Mouse (Mus musculus): ENCODE measurements around the gene Mapkapk2. TPM values are rescaled to one million over a fixed set of nuclear protein-coding genes. Genes with fewer than 3 reads are reported as not detected.
"Not testable (repeated sequence)": the region's sequence is repeated elsewhere in the genome, so short reads cannot be mapped to it uniquely, and the experiment has no call there.

The Mapkapk2 gene
- total RNA-seq, 2 experiments from 2014 or later = 32.2 to 33.8 TPM

DNA sequence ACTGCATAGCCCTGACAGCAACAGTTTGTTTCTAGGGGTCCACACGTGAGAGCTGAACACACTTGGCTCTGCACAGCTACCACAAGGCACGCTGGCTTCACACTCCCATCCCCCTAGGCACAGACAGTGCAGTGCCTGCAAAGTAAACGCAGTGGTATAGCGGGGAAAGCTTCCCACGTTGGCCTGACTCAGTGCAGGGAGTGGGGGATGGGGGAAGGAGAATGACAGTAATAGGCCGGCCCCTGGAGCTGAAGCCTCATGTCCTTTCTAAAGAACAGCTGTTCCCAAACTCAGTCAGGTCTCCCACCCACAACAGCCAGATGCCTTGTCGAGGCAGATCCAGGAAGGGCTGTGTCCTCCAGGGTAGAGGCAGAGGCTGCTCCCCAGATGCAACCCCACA, 46.6 kb downstream of the Mapkapk2 start:
- peak in 1 of 2 experiments; percentile 49 for DNase-seq (ENCODE audit: low spot score in 2 of 2)

DNA sequence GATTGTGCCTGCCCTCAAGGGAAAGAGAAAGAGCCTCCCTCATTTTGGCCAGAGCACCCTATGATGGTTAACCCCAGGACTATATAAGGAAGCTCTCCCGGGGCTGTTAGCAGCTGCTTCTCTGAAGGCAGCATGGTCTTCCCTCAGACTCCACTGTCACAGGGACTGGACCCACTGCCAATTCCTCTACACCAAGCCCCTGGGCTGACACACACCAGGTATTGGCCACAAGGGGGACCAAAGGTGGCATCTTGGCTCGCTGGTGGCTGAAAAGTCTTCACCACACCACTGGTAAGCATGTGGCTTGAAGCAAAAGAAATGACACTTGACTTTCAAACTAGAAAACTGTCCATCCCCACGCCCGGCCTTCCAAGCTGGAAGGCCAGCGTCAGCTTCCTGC, 47.0 kb downstream of the Mapkapk2 start:
- DNase-seq (ENCODE audit: low spot score in 2 of 2) = no peak

DNA sequence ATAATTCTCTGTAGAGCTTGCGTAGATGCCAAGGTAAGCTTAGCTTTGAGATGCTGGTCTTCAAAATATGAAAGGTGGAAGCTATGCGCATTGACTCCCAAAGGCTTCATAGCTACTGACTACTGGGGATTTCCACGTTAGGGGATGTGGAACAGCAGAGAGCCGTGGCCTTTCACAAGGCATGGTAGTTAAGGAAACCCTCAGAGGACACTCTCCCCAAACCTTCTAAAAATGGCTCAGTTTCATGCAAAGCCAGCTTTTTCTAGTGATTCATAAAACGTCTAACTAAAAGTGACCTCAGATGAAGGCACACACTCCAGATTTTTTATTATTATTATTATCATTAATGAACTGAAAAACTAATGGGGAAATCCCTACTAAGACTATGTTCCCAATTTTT, 47.6 kb downstream of the Mapkapk2 start:
- no peak for DNase-seq (ENCODE audit: low spot score in 2 of 2)

DNA sequence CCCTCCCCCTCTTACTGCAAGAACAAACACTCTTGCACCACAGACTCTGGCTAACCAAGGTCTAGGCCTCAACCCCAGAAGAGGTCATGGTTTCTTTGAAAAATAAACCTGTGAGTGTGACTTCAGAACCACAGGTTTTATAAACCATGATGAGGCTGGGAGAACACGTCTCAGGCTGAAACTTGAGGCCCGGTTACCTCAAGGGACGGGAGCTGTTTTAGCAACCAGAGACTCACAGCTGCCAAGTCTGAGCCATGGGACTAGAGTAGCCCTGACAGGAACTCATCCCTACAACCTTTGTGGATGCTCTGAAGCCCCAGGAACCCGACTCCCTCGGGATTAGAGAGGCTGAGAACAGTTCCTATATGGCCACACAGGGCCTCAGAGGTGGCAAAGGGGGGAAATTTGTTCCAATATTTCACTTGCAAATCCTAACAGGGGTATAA, 48.2 kb downstream of the Mapkapk2 start:
- DNase-seq (ENCODE audit: low spot score in 2 of 2) = no peak

DNA sequence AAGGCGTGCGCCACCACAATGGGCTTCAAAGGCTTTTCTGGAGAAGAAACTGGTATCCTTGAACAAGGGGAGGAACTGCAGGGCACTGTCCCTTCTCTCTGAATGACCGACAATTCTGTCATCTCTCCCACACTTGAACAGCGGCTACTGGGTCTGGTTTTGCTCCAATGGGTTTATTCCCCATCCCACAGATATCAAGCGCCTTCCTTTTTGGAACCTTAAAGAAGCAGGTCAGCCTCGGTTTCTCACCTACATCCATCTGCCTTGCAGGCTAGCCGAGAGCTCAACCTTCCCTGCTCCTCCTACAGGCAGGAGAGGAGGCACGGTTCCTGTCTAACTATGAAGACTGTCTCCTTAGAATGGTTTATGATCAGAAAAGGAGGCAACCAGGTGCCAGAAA, 48.7 kb downstream of the Mapkapk2 start:
- no peak for DNase-seq (ENCODE audit: low spot score in 2 of 2)

DNA sequence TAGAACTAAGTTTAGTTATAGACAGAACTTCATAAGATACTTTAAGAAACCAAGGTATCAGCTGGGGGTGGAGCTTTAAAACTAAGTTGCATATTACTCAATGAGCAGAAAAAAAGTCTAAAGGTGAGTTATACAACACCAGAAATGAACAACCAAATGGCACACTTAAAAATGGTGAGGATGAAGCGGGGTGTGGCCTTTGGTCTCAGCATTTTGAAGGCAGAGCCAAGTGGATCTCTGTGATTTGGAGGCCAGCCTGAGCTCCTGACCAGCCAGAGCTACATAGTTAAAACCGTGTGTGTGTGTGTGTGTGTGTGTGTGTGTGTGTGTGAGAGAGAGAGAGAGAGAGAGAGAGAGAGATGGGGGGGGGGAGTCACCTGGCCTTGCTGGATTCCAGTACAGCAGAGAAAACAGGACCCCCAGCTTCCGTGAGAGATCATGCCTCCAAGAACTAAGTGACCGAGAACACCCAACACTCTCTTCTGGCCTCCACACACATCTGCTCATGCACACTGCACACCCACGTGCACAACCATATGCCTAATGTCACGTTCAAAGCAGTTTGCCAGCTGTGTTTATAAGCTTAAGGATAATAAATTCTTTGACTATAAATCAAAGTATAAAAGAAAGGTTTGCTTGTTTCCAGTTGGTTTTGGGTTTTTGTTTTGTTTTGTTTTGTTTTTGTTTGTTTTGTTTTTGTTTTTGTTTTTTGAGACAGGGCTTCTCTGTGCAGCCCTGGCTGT, 49.3 kb downstream of the Mapkapk2 start:
- no peak for DNase-seq (ENCODE audit: low spot score in 2 of 2)

DNA sequence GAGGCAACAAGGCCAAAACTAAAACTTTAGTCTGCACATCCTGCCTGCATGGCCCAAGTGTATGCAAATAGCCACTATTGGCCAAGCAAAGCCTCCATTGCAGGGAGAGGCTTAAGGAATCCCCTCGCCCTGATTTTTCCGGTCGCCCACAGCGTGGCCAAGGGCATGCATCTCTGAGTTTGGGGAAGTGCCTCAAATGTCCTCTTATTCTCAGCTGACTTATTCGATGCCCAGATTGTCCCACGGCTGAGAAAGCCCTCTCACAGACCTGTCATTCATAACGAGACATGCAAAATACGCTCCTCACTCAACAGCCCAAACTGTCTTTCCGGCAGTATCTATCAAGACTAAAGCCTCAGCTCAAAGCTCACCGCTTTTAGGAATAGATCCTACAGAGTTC, 51.0 kb downstream of the Mapkapk2 start:
- DNase-seq (ENCODE audit: low spot score in 2 of 2) = no peak

DNA sequence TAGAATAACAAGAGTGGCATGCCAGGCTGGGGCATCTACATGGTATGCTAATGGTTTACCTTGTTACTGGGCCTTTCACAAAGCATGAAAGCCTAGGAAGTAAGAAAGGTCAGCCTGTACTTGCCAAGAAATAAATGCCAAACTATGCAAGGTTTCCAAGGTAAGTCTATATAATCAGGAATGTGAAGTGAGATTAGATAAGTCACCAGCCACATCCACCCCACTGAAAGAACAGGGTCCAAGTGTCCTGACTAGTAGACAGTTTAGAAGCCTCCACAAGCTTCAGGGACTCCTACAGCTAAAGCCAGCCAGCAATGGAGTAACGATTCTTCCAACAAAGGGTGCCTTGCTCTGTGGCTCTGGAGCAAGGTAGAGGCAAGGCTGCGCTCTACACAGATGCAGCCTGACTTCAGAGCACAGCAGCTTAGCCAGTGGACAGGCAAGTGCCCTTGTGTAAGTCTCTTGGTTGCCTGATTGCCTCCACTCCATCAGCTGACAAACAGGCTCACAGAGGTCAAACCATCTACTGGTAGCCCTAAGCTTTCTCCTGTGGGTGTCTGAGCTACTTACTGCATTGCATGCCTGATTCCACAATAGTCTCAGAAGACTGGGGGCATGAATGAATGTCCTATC, 51.8 kb downstream of the Mapkapk2 start:
- DNase-seq (ENCODE audit: low spot score in 2 of 2) = no peak

DNA sequence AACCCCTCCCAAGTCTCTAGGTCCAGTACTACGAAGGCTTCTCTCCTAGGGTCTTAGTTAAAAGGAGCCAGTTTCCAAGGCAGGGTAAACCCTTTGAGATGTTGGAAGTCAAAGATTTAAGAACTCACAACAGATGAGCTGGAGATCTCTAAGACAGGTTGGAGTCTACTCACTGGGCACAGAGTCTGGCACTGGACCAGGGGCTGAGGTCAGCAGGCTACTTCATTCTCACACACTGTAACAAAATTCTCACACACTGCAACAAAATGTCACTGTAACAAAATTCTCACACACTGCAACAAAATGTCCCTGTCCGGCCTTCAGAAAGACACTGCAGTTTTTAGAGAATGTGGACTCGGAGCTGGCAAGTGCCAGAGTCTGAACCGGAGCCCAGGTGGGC, 54.0 kb downstream of the Mapkapk2 start:
- DNase-seq (ENCODE audit: low spot score in 2 of 2) = no peak

DNA sequence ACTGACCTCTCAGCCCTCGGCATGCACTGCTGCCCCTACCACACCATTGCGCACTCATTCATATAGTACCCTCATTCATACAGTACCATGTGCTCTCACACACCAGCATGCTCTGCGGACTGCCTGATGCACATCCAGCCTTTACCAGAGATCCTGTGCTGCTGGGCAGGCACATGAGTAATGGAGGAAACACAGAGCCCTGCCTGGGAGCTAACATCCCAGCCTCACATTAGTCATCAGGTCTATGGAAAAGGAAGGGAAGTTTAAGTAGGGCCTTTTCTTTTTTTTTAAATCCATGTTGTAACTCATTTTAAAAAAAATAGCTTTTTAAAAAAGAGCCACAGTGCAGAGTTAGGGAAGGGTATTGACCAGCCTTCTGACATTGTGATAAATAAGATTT, 54.9 kb downstream of the Mapkapk2 start:
- DNase-seq (ENCODE audit: low spot score in 2 of 2) = no peak

DNA sequence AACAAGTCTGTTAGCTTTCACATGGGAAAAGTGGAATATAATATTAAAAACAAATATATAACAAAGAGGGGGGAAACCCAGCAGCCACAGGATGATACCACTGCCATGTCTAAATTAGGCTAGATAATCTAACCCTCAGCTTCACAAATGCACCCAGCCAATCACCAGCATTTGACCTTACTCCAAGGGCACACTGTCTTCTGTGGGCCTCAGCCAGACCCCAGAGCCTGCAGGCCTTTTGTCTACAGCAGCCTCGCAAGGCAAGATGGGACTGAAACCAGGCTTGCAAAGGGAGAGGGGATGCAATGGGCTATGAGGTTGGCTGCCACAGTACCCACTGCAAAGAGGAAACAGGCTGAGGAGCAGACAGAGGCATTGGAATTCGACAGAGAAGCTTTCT, 55.4 kb downstream of the Mapkapk2 start:
- no peak for DNase-seq (ENCODE audit: low spot score in 2 of 2)

DNA sequence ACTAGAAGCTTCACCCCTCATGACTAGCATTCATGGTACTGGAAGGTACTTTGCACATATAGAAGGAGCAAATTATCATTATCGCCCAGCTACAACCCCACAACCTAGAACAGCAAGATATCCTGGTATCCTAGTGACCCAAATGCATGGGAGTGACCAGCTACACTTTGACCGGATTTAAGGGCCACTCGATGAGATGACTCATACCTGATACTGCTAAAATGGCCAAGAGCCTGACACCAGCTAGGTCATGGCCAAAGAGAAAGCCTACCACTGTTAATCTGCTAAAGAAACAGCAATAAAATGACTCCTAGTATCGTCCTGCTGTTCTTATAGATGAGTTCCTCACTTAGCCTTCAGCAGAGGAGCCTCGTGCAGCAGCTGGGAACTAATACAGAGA, 58.1 kb downstream of the Mapkapk2 start:
- no peak for DNase-seq (ENCODE audit: low spot score in 2 of 2)

DNA sequence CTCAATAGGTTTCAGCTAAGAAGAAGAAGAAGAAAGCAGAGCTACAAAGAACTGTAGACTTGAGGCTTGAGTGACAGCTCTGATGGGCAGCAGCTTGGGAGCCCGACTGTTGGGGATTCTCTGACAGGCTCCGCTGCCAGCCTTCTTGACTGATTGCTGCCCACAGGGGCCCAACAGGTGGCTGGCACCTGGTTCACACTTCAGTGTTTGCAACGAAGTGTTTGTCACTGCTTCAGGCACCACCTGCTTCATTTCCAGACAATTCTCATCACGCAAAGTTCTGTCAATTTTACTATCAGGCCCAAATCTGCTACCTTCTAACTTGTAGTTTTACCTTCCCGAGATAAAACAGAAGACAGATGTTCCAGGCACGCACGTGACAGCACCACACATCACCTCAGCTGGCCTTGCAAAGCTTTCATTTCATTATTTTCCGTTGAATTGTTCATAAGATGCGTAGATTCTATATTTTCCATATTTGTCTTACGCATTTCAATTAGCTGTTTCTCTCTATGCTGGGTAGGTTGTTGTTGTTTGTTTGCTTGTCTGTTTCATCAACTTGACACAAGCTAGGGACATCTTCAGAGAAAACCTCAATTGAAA, 59.1 kb downstream of the Mapkapk2 start:
- peak in 1 of 2 experiments; percentile 56 for DNase-seq (ENCODE audit: low spot score in 2 of 2)

DNA sequence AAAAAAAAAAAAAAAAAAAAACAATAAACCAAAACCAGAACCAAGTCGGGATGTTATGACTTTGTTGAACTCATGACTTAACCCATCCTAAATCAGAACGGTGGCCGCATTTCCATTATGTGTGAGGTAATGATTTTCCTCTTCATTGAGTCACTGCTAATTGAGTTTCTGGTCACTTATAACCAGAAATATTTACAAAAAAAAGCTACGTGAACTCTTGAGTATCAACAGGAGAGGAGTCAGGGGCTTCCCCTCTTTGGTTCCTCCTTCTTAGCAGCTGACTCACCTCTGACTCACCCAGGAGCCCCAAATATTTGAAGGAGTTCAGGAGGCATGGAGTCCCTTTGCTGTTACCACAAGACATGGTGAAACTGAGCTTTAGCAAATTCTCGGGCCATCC, 59.6 kb downstream of the Mapkapk2 start:
- DNase-seq (ENCODE audit: low spot score in 2 of 2) = no peak

DNA sequence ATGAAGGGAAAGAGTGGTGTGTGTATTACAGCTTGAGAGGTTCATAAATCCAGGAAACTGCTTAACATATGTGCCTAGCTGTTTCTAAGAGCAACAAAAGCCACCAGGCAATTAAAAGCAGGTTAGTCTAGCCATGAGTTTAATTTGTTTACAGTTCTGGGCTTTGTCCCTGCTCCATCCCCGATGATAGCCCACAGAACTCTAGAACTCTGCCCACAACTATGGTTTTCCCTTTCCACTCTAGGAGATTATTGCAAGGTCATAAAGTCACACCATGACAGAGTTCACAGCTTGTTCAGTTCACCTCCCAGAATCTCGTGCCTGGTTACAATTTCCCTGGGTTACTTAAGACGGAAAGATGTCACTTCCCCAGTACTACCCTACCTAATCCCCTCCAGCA, 66.4 kb downstream of the Mapkapk2 start:
- DNase-seq (ENCODE audit: low spot score in 2 of 2) = no peak

DNA sequence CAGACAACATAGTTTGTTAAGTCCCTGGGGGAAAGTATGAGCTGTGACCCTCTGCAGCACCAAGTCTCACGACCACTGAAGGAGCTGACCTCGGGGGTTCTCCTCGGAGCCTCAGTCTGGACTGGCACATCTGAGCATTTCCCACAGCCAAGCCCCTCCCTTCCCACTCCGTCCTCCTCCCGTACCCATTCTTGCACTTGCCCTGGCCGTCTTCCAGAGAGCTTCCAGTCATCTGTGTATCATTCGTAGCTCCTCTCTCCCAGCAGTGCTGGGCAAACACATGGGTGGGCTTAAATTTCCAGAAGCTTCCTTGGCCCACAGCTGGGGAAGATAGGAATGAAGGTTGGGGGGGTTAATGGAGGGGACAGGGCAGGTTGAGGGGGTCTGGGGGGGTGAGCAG, 67.4 kb downstream of the Mapkapk2 start:
- DNase-seq (ENCODE audit: low spot score in 2 of 2) = no peak

DNA sequence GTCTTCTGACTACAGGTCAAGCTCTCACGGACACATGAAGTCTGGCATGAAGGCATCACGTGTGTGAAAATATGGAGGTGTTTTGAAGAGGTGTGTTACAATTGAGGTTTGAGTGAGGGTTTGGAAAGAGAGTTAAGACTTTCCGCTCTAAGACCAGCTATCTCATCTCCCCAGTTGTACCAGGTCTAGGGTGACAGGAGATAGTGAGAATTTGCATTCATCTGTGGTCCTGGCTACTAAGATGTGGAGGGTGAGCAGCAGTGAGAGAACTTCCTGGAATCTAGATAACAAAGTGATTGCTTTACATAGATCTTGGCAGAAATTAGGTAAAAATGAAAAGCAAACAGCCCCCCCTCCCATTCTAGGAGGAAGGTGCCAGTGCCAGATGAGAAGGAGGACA, 68.4 kb downstream of the Mapkapk2 start:
- no peak for DNase-seq (ENCODE audit: low spot score in 2 of 2)

DNA sequence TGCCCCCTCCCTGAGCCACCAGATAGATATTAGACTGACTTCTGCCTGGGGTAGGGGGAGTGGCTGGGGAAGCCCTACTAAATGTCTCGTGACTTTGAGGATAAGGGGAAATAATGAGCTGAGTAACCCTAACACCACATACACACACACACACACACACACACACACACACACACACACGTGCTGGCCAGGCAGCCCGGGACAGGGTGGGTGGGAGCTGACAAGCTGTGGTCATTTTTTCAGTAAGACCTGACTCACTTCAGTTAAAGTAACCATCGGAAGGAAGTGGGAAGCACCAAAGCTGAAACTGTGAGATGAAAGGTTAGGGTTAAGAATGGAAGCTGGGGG, 71.8 kb downstream of the Mapkapk2 start:
- no peak for DNase-seq (ENCODE audit: low spot score in 2 of 2)

DNA sequence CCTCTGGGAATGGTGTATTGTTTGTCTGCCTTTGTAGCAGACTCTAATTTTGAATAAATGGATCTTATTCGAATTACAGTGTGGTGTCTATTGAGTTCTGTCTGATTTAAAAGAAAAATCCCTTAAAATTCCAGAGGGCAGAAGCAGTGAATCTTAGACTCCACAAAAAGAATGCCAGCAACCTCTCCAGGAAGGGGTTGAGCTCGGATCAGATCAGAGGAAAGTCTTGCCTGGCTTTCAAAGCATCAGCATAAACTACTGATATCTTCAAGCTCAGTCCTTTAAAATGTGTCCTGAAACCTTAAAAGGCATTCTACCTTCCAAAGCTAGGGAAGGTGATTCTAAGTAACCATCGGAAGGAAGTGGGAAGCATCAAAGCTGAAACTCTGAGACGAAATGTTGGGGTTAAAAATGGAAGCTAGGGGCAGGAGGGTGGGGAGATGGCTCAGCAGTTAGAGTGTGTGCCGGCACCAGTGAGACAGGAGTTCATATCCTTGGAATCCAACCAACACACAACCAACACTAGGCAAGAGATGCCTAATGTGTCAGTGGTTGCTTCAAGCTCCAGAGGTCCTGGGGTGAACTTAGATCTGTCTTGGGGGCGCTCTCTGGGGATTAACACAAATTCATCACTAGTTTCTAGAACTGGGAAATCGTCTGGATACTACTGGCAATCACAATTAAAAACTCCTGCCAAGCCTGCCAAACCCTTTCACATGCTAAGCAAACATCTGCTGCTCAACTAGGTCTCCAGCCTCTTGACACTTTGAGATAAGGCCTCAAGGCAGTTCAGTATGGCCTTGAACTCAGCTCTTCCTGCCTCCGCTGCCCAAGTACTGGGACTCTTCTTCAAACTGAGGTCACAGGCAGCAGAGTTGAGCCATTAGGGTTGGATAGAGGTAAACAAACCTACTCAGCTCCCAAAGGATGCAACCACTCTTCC, 72.5 kb downstream of the Mapkapk2 start:
- DNase-seq (ENCODE audit: low spot score in 2 of 2) = no peak

DNA sequence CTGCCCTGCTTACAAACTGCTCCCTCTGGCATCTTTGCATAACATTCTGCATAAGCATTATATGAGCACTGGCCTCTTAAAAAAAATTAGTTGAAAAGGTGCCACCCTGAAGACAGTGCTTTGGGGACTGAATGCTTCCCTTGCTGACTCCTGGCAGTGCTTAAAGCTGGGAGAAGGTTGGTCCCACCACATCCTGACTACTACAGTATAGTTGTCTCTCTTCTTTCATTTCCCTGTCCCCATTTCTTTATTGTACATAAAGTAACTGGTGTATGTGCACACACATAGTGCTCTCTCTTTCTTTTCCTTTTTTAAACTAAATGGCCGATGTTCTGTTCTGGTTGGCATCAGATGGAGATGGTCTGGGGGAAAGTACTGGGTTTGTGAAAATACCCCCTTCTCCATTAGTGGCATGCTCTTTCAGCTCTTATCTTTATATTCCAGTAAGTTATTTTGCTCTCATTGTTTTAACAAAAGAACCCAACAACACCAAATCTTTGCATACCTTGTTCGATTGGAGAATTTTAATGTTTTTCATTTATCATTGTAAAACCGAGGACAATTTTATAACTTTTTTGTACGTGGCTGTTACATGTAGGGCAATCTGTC, 74.3 kb downstream of the Mapkapk2 start:
- DNase-seq (ENCODE audit: low spot score in 2 of 2) = not testable (repeated sequence)

DNA sequence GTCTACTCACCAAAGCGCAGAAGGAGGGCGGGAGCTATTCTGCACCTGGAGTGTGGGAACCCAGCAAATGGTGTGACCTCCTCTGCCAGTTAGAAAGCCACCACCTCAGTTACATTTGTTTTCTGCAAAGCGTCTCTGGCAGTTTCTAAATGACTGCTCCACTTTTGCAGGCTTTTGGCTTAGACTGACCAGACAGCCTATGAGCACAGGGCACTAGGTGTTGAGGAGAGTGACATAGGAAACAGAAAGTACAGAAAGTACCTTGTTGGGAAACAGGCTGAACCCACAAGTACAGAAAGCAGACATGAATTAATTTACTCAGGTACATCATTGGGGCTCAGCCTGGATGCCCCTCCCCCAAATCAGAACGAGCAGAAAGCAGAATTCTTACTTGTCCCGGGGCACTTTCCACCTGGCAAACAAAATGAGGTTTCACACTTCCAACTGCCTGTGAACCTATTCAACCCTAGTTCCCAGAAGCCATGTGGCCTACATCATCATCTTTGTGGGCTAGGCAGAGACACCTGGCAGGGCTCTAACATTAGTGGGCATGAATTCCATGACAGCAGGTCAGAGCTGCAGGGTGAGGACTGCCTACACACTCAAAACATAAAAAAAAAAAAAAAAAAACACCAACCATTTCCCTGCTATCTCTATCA, 74.9 kb downstream of the Mapkapk2 start:
- no peak for DNase-seq (ENCODE audit: low spot score in 2 of 2)
